Mouse (Mus musculus) heart, embryonic 10.5 days (tissue): ENCODE results near the gene Nppc. TPM values are rescaled to one million over a fixed set of nuclear protein-coding genes. Genes with fewer than 3 reads are reported as not detected.

Experiments
- DNase-seq: peaks from one replicate; pipeline ENCODE4 v3.0.0-alpha.2; 2017; ENCODE audit warnings: low spot score
- H3K27ac ChIP-seq: fragments of 300-500 bp; sonication (generic); 2 replicates; pipeline ENCODE4 v1.5.1; 2016; ENCODE audit warnings: mild to moderate bottlenecking
- H3K27me3 ChIP-seq: fragments of 300-500 bp; sonication (generic); 2 replicates; pipeline ENCODE4 v1.6.1; 2016; ENCODE audit warnings: mild to moderate bottlenecking; ENCODE audit not compliant: poor library complexity, insufficient read depth, severe bottlenecking
- H3K36me3 ChIP-seq: fragments of 300-500 bp; sonication (generic); 2 replicates; pipeline ENCODE4 v1.6.1; 2016; ENCODE audit warnings: mild to moderate bottlenecking, moderate library complexity
- H3K4me1 ChIP-seq: fragments of 300-500 bp; sonication (generic); 2 replicates; pipeline ENCODE4 v1.6.1; 2016; ENCODE audit warnings: mild to moderate bottlenecking
- H3K4me3 ChIP-seq: fragments of 300-500 bp; sonication (generic); 2 replicates; pipeline ENCODE4 v1.5.1; 2016; ENCODE audit warnings: mild to moderate bottlenecking, moderate library complexity
- H3K9me3 ChIP-seq: fragments of 300-500 bp; sonication (generic); 2 replicates; pipeline ENCODE4 v1.6.1; 2016; ENCODE audit warnings: mild to moderate bottlenecking, moderate library complexity
- WGBS: fragments of 180-500 bp; shearing (Covaris S2); methylation state at CpG from one replicate; pipeline ENCODE4 v1.1.7; 2016; 5-methylcytosine and 5-hydroxymethylcytosine counted together
- polyA plus RNA-seq: library from polyadenylated mRNA; unstranded; fragments of >200 nt; fragmentation: Nextera tagmentation; extraction: Ambion mirVana; gene quantifications from 2 replicates; pipeline ENCODE4 v1.2.1, GENCODE M21; 2016

Gene Nppc
- polyA plus RNA-seq, 1 experiment from 2014 or later = 0.38 TPM

DNA sequence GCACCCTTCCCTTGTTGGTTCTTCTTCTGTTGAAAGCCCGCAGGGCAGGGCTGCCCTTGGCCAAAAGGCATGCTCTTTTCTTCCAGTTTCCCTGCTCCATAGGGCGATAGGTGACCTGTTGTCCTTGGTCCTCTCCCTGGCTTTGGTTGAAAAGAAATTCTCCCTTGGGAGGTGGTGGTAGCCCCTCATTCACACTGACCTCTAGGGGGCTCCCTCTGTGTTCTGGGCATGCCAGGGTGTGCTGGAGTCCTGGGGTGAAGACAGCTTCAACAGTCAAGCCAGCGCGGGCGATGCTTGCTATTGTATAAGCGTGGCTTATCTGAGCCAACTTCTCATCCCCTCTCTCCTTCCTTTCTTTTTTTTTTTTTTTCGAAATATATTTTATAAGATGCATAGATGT lies 26.6 kb upstream of the Nppc start:
- Histone ChIP-seq H3K4me3 (no peak overlapping the region), H3K27me3 (no peaks in the 10 kb centered on the region), H3K9me3 (no peaks in the 10 kb centered on the region), H3K27ac (no peak overlapping the region), H3K36me3 (no peaks in the 10 kb centered on the region), H3K4me1 (no peaks in the 10 kb centered on the region)
- WGBS = 40% methylated on average over 7 of the region's 7 CpGs
- no peak for DNase-seq

- H3K27ac ChIP-seq = no peak overlapping the region
- H3K27me3 ChIP-seq = no peaks in the 10 kb centered on the region
- H3K36me3 ChIP-seq = no peaks in the 10 kb centered on the region
- WGBS = 75% methylated on average over 5 of the region's 5 CpGs
- no peaks in the 10 kb centered on the region for H3K4me1 ChIP-seq
- no peaks in the 10 kb centered on the region for H3K9me3 ChIP-seq
- H3K4me3 ChIP-seq = no peak overlapping the region
- DNase-seq = no peak
Observed at GRCm38 (mm10) chr1:86691027-86691426, 20.7 kb upstream of the Nppc start.

DNA sequence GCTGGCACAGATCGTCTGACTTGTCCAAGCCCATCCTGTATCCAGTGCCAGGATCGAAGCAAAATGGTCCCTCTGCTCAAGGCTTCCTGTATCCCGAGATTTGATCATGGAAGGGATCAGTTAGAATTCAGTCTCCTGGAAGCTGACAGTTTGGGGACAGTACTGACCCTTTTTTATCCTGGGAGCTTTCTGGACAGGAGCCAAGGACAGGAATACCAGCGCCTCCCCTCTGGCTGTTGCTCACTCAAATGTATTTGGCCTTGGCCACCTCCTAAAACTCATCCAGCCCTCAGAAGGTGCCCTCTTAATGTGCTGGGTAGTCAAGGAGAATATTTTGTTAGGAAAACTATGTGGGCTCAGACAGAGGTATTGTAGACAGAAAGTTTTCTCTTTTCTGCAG lies 16.9 kb upstream of the Nppc start:
- WGBS = 78% methylated on average over 4 of the region's 4 CpGs
- no peak for DNase-seq

DNA sequence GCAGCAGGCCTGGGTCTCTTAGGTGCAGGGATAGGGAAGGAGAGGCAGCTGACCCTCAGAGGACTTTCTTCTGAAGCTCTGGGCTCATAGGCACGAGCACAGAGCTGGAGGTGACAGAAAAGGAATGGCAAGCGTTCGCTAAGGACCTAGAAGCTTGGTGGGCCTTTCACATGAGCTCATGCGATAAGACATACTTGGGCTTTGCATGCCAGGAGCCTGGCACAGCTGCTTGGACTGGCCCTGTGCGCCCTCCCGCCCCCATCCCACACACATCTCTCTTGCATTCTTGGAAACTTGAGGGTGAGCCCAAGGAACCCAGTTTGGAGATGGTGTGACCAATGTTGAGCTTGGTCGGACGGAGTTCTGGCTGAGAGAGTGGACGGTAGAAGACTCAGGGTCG lies 8.3 kb upstream of the Nppc start:
- Histone ChIP-seq H3K27me3 (peaks cover 35% of the 10 kb centered on the region), H3K36me3 (no peaks in the 10 kb centered on the region), H3K9me3 (no peaks in the 10 kb centered on the region), H3K4me1 (no peaks in the 10 kb centered on the region), H3K4me3 (no peak overlapping the region), H3K27ac (no peak overlapping the region)
- DNase-seq = no peak
- 80% methylated on average over 10 of the region's 10 CpGs for WGBS

More for the DNA sequence above, 16.9 kb upstream of the Nppc start:
- no peak overlapping the region for H3K27ac ChIP-seq
- H3K4me3 ChIP-seq = no peak overlapping the region
- H3K27me3 ChIP-seq = 0 out of 2 replicates have a peak, but pooled peaks cover 7% of the 10 kb centered on the region
- H3K4me1 ChIP-seq = no peaks in the 10 kb centered on the region
- H3K9me3 ChIP-seq = no peaks in the 10 kb centered on the region
- no peaks in the 10 kb centered on the region for H3K36me3 ChIP-seq

GRCm38 (mm10) chr1:86677624-86678023 lies 7.3 kb upstream of the Nppc start:
- H3K9me3 ChIP-seq = no peaks in the 10 kb centered on the region
- WGBS = 82% methylated on average over 3 of the region's 3 CpGs
- H3K4me3 ChIP-seq = no peak overlapping the region
- H3K27ac ChIP-seq = no peak overlapping the region
- DNase-seq = no peak
- peaks cover 40% of the 10 kb centered on the region for H3K27me3 ChIP-seq
- no peaks in the 10 kb centered on the region for H3K4me1 ChIP-seq
- H3K36me3 ChIP-seq = no peaks in the 10 kb centered on the region

- peaks cover 65% of the 10 kb centered on the region for H3K27me3 ChIP-seq
- H3K36me3 ChIP-seq = no peaks in the 10 kb centered on the region
- H3K9me3 ChIP-seq = no peaks in the 10 kb centered on the region
- H3K4me1 ChIP-seq = peaks cover 7% of the 10 kb centered on the region
- H3K4me3 ChIP-seq = no peak overlapping the region
- 78% methylated on average over 12 of the region's 12 CpGs for WGBS
- no peak overlapping the region for H3K27ac ChIP-seq
- DNase-seq = no peak
Observed at GRCm38 (mm10) chr1:86675126-86675525, 4.8 kb upstream of the Nppc start.

- no peak for DNase-seq
- no peak overlapping the region for H3K27ac ChIP-seq
- peaks cover 72% of the 10 kb centered on the region for H3K27me3 ChIP-seq
- H3K36me3 ChIP-seq = no peaks in the 10 kb centered on the region
- no peak overlapping the region for H3K4me3 ChIP-seq
- no peaks in the 10 kb centered on the region for H3K9me3 ChIP-seq
- 63% methylated on average over 9 of the region's 9 CpGs for WGBS
- peaks cover 15% of the 10 kb centered on the region for H3K4me1 ChIP-seq
Observed at GRCm38 (mm10) chr1:86674385-86674784, 4.0 kb upstream of the Nppc start.

- H3K4me1 ChIP-seq = peaks cover 15% of the 10 kb centered on the region
- peaks cover 81% of the 10 kb centered on the region for H3K27me3 ChIP-seq
- H3K27ac ChIP-seq = no peak overlapping the region
- peak; percentile 90 for DNase-seq
- WGBS = 2% methylated on average over 44 of the region's 44 CpGs
- no peaks in the 10 kb centered on the region for H3K36me3 ChIP-seq
- peak overlapping the region; percentile 66 for H3K4me3 ChIP-seq
- H3K9me3 ChIP-seq = no peaks in the 10 kb centered on the region
Observed at GRCm38 (mm10) chr1:86669552-86670273, 658 bp downstream of the Nppc start.

- Histone ChIP-seq H3K4me1 (peaks cover 8% of the 10 kb centered on the region), H3K36me3 (no peaks in the 10 kb centered on the region), H3K4me3 (no peak overlapping the region), H3K9me3 (no peaks in the 10 kb centered on the region), H3K27ac (no peak overlapping the region), H3K27me3 (peaks cover 50% of the 10 kb centered on the region)
- no peak for DNase-seq
- 58% methylated on average over 2 of the region's 2 CpGs for WGBS
Observed at GRCm38 (mm10) chr1:86665091-86665490, 5.3 kb downstream of the Nppc start.

- no peaks in the 10 kb centered on the region for H3K36me3 ChIP-seq
- H3K9me3 ChIP-seq = no peaks in the 10 kb centered on the region
- DNase-seq = no peak
- H3K27ac ChIP-seq = no peak overlapping the region
- no peak overlapping the region for H3K4me3 ChIP-seq
- H3K4me1 ChIP-seq = no peaks in the 10 kb centered on the region
- peaks cover 15% of the 10 kb centered on the region; the same call in 1 of the 2 replicates for H3K27me3 ChIP-seq
- WGBS = 82% methylated on average over 5 of the region's 5 CpGs
Observed at GRCm38 (mm10) chr1:86657071-86657470, 13.3 kb downstream of the Nppc start.

- no peaks in the 10 kb centered on the region for H3K4me1 ChIP-seq
- no peaks in the 10 kb centered on the region for H3K36me3 ChIP-seq
- no peaks in the 10 kb centered on the region for H3K9me3 ChIP-seq
- 61% methylated on average over 4 of the region's 4 CpGs for WGBS
- DNase-seq = no peak
- no peak overlapping the region for H3K27ac ChIP-seq
- H3K27me3 ChIP-seq = 0 out of 2 replicates have a peak, but pooled peaks cover 5% of the 10 kb centered on the region
- H3K4me3 ChIP-seq = no peak overlapping the region
Observed at GRCm38 (mm10) chr1:86652675-86653074, 17.7 kb downstream of the Nppc start.

- Histone ChIP-seq H3K36me3 (no peaks in the 10 kb centered on the region), H3K4me3 (no peak overlapping the region), H3K27me3 (0 out of 2 replicates have a peak, but pooled peaks cover 5% of the 10 kb centered on the region), H3K9me3 (no peaks in the 10 kb centered on the region), H3K27ac (no peak overlapping the region), H3K4me1 (no peaks in the 10 kb centered on the region)
- no peak for DNase-seq
- 10% methylated on average over 6 of the region's 6 CpGs for WGBS
Observed at GRCm38 (mm10) chr1:86650272-86650671, 20.1 kb downstream of the Nppc start.

DNA sequence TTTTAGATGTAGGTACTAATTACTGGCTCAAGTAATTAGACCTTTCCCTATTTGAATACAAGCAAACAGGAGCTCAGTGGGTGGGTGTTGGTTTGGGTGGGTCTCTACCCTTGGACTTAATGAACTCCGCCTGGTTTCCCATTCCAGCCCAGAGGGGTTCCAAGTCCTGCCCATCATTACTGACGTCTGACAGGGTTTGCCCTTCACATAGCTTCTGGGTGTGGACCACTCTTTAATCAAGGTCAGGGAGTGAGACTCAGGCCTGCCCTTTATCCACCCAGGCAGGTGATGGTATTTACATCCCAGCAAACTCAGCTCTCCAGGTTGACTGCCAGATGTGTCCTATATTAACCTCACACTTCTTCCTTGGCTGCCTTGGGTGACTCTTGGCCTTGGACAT lies 22.9 kb downstream of the Nppc start:
- no peaks in the 10 kb centered on the region for H3K27me3 ChIP-seq

More for the DNA sequence above, 22.9 kb downstream of the Nppc start:
- Histone ChIP-seq H3K36me3 (no peaks in the 10 kb centered on the region), H3K9me3 (no peaks in the 10 kb centered on the region), H3K4me1 (no peaks in the 10 kb centered on the region), H3K4me3 (no peak overlapping the region), H3K27ac (no peak overlapping the region)
- WGBS = 40% methylated on average over 2 of the region's 2 CpGs
- no peak for DNase-seq
